Mouse (Mus musculus) layer of hippocampus, adult 9-11 months (tissue): ENCODE results near the gene Arhgap15.
"Not testable (repeated sequence)": the region's sequence is repeated elsewhere in the genome, so short reads cannot be mapped to it uniquely, and the experiment has no call there.

ENCODE experiments used
- DNase-seq: peaks from one replicate; pipeline ENCODE4 v3.0.0; 2022

Gene Arhgap15

DNA sequence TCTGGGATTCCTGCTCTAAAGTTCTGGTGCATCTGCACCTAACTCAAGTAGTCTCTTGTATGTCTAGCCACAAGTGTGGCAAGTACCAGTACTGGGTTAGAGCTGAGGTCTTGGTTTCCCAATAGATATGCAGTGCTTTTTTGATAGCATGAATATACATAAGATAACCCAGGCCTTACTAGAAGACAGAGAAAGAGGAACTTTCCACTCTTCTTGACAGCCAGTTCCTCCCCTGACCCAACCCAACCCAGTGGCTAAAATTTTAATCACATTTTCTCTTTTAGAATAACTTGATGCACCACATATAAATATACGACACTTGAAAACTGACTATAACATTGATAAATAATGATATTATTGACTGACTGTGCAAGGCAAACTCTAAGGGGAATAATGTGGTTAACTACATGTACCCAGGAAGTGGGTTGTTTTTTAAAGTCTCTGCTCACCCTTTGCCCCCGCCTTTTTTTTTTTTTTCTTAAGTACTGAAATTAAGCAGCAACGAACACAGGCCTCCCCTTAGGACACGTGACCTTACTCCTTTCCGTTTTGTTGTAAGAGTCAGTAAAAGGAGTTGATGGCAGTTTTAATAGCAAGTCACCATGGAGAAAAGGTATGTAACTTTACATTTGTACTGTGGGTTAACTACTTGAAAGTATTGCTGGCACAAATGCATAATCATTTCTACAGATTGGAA, at the start of gene Arhgap15:
Arhgap15 (plus strand) TSS at position 538 of the 697 bp plus-strand sequence.
- DNase-seq, result no peak

- peak; percentile 10 for DNase-seq
Observed at GRCm38 (mm10) chr2:43712611-43713138, 35.9 kb upstream of the Arhgap15 start.

DNA sequence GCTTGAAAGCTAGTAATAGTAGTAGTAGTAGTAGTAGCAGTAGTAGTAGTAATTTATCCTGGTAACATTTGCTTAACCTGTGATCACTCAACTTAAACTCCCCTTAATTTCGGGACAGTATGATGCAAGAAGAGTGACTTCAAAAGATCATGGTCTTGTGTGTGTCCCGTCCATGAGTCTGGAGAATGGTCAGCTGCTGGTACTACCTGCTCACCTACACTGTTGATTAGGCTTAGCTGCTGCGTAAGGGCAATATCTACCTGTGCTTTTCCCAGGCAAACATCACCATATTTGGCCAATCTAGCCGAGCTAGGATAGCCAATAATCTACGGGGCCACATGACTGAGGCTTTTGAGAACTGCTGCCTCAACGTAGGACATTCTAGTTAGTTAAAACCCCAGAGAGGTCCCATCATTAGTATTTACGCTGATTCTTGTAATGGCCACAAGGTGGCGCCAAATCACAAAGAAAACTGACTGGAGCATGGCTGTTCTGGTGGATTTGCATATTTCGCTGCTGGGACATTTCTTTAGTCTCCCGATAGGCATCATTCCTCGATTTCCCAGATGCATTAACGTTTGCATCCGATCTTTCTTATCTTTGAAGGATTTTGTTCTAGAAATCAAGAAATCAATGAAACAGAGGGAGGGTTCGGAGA, 26.0 kb upstream of the Arhgap15 start:
- DNase-seq, result peak; percentile 51

- DNase-seq, result no peak
Observed at GRCm38 (mm10) chr2:43723104-43723541, 25.5 kb upstream of the Arhgap15 start.

- no peak for DNase-seq
Observed at GRCm38 (mm10) chr2:43727181-43727580, 21.4 kb upstream of the Arhgap15 start.

DNA sequence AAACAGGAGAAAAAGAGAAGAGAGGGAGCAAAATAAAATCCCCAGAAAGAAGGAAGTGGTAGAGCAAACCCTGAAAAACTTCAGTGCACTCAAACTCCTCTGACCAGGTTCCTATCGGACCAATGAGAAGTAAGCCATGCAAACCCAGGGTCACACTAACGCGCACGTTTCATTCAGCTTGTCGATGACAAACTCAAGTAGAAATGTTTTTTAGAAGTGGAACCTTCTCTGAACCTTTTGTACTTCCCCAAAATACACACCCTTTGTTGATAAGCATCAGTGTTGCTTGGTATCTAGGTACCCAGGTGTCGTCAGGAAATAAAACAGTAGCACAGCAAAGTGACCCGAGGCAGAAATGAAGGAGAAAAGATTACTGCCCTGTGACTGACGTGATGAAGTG, 20.9 kb upstream of the Arhgap15 start:
- DNase-seq, result no peak

DNA sequence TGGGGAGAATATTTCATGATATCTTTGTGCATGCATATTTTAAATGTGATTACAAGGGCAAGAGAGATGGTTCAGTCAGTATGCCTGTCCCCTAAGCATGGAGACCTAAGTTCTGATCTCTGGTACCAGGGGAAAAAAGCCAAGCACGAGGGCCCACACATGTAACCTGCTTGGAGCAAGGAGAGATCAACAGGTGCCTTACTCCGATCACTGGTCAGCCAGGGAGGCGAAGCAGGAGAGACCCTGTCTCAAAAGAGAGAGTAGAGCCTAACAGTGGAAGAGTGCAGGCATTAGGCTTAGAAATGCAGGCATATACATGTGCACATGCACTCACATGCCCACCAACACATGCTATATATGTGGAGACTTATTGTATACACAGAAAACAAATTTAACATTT, 19.8 kb upstream of the Arhgap15 start:
- no peak for DNase-seq

- no peak for DNase-seq
Observed at GRCm38 (mm10) chr2:43732396-43732795, 16.2 kb upstream of the Arhgap15 start.

GRCm38 (mm10) chr2:43735071-43735470, 13.6 kb upstream of the Arhgap15 start:
- DNase-seq, result not testable (repeated sequence)

DNA sequence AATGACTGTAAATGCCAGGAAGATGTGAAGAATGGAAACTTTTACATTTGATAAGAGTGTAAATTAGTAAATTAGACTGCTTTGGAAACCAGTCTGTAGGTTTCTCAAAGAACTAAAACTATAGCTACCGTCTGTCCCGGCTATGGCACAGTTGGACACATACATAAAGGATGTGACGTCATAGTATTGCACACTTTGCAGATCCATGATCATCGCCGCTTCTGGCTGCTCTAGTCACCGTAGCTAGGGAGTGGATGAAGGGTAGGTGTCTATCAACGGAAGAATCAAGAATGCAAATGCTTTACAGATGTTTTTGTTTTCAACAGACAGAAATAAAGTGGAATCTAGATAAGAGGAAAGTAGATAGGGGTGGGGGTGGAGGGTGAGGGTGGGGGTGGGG, 11.1 kb upstream of the Arhgap15 start:
- DNase-seq, result no peak

- DNase-seq, result peak; percentile 19
Observed at GRCm38 (mm10) chr2:43738562-43739112, 10.0 kb upstream of the Arhgap15 start.

GRCm38 (mm10) chr2:43739190-43739818, 9.3 kb upstream of the Arhgap15 start:
- no peak for DNase-seq

GRCm38 (mm10) chr2:43749321-43749720, 697 bp downstream of the Arhgap15 start:
- no peak for DNase-seq

DNA sequence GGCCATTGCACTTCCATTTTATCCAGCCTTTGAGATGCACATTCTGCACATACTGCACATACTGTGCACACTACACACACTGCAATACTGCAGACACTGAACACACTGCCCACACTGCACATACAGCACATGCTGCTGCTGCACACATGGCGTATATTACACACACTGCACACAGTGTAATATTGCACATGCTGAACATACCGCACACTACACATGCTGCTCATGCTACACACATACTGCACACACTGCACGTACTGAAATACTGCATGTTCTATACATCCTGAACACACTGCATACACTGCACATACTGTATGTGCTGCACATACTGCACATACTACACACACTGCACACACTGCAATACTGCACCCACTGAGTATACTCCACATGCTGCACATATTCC, 7.3 kb downstream of the Arhgap15 start:
- no peak for DNase-seq

DNA sequence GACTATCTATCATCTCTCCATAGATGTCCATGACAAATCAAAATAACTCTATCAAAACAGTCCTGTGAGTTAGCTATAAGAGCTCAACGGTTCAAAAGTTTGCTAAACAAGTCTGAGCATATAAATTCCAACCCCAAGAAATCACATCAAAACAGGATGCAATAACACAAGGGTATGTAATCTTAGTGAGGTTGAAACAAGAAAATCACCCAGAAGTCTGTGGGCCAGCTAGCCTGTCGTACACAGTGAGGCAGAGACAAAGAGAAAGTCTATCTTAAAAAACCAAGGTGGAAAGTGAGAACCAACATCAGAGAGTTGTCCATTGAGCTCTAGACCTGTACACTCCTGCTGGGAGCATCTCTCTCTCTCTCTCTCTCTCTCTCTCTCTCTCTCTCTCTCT, 8.0 kb downstream of the Arhgap15 start:
- DNase-seq, result no peak

DNA sequence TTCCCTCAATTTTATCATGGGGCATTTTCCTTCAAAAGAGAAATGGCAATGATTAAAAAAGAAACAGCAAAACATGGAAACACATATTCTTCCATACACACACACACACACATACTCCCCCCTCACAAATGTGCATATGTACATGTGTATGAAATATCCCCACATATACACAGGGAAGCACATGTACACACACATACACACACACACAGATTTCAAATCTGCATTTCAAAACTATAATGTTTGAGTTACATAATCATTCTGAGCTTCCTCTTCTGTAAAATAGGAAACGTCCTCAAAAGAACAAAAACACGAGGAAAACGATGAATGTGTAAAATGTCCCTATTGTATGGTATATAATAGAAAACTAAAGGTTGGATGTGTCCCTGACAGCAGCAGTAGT, 13.1 kb downstream of the Arhgap15 start:
- DNase-seq, result no peak

DNA sequence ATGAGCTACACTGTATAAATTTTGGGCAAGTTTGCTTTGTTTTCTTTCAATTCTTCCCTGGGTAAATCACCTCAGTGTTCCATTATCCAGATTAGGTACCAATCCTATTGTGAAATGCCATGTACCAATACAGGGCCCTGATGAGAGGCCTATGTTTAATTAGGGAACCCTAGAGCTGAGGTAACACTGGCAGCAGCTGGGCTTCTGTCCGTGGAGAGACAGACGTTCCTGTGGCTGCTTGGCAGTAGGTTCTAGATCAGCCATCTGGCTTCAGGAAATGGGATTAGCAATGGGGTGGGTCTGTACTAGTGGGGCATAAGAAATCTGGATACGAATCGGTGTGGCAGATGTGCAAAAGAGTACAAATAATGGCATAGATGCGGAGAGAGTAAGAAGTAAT, 14.7 kb downstream of the Arhgap15 start:
- peak; percentile 37 for DNase-seq

DNA sequence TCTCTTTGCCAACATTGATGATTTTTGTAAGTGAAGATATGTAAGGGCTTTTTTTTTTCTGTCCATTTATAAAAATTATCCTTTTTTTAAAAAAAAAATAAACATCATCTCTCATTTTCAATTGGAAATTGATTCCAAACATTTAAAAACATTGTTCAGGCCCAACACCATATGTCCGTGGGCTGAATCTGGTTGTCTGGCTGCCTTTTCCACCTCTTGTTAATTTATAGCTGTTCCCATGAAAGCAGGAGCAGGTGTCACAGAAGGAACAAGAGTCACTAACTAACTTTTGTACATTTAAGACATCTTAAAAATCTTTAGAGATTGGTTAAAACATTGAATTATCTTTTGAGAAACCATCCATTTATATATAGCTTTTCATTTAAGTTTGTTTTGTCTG, 15.8 kb downstream of the Arhgap15 start:
- peak; percentile 37 for DNase-seq

DNA sequence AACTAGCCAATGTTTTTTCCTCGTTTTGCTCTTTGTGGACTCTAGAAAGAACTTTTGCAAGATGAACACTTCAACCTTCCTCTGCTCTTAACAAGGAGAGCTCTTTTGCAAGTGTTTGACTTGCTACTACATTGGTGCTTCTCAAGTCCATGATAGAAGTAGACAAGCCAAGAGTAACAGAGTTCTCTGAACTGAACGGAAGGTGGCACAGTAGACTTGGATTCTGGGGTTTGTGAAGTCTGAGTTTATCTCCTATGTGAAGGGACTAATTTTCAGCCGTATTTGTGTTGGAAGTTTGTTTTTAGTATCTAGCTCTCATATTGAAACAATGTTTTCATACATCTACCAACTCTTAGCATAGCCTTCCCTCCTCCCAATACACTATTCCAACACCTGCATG, 17.6 kb downstream of the Arhgap15 start:
- no peak for DNase-seq

DNA sequence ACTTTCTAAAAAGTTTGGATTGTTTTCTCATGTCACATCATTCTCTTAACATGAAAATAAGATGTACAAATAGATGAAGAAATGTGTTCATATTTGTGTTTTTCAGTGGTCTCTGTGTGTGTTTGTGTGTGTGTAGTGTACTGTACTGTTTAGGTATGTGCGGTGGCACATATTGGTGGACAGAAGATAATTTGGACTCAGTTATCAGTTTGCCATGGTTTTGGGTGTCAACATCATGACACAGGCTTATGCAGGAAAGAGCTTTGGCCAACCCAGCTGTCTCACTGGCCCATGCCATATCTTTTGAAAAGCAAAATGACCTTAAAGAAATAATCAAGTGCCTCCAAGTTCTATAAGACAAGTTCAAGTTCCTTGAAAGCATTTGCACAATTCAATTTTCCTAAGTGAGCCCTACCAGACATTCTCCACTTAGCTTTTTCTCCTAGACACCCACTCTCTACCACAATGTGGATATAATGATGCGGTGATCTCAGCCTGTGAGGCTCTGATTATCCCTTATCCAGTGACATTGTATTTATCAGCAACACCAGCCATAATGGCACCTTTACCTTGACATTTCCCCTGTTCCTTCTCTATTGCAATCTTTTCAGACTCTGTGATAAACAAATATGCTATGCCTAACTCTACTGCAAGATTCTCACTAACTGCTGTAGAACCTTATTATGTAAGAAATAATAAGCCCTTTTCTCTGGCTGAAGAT, 21.4 kb downstream of the Arhgap15 start:
- no peak for DNase-seq

DNA sequence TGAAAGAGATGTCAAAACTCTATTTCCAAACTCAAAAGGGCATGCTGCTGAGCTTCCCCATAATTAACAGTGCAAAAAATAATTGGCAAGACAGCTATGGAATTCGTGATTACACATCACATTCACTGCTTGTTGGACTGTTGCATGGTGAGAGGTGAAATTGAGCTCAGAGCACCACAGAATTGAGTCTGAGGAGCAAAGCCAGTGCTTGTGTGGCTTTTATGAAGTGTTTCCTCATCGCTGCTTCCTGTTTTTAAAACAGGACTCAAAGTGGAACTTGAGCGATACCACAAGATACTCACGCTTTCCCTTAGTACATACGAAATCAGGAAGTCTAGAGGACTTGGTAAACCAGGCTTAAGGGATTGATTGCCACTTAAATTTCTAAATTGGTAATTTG, 24.0 kb downstream of the Arhgap15 start:
- peak; percentile 16 for DNase-seq

GRCm38 (mm10) chr2:43782157-43782556, 33.5 kb downstream of the Arhgap15 start:
- DNase-seq, result no peak
